Mouse (Mus musculus) spleen, postnatal 36 days (tissue): Measurements from ENCODE around the gene Gnat3.

Source experiments
- DNase-seq, 2 experiments: peaks; one replicate each; pipeline ENCODE4 v3.0.0; 2022; ENCODE audit warnings: low spot score in 2 of 2, mixed read lengths in 1 of 2

Gene Gnat3

DNA sequence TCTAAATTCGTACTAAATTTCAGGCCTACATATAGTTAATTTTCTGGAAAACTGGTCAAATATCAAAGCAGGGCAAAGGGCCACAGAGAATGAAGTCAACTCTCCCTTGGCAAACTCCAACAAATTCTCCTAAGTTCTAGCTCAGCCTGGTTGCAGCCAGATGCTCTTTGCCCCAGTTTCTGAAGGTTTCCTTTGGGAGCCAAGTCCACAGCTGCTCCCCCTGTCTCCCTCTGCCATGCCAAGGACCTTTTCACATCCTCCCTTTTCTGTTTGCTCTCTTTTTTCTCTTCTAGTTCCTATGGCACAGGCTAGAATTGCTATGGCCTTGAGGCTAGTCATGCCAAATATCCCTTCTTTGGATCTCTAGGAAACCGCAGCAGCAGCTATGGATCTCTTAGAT is 43.8 kb downstream of the Gnat3 start:
- DNase-seq: no peak

DNA sequence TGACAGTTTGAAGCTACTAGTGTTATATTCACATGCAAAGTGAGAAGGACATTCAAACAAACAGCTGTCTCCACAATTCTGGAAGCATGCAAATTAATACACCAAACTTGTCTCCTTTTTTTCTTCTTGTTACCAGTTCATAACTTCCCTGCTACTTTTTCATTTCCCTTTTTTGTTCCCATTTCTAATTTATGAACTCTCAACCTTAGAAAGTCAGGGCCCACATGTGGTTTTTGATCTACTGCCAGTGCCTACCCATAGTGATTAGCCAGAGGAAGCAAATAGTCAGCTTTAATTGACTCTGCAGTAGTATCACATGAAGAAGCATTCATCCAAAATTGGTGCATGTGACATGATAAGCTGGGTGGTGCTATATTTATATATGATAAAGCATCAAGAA is 44.7 kb downstream of the Gnat3 start:
- peak; percentile 42 to 56 for DNase-seq

DNA sequence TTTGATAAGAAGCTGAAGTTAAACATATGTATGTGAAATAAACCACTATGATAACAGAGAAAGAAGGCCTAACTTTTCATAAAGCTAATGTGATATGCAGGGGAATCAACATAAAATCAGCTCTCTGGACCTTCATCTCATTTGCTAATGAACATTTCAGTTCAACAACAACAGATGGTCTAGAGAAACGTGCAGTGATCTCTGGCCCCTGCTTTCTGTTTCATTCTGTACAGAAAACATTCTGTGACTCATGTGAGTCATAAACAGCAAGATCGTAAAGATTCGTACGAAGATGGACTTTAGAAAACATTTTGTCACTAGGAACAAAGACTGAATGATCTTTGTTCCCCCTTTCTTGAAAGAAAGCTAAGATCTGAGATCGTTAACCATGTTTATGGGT is 48.0 kb downstream of the Gnat3 start:
- no peak for DNase-seq

DNA sequence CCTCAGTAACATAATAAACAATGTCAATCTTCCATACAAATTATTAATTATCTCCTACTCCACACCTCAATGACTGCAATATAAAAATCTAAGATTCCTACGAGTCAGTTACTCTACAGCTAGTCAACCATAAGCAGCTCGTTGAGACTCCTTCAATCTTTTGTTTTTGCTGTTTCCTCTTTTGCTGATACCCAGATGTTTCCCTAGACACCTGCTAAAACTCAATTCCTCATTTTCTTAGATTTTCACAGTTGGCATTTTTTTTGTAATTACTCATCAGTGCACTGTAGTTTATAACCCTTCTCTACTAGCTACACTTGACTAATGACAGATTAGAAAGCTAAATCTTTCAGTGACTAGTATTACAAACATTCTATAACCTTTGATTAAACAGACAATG is 50.8 kb downstream of the Gnat3 start:
- peak in 1 of 2 experiments; percentile 20 for DNase-seq

DNA sequence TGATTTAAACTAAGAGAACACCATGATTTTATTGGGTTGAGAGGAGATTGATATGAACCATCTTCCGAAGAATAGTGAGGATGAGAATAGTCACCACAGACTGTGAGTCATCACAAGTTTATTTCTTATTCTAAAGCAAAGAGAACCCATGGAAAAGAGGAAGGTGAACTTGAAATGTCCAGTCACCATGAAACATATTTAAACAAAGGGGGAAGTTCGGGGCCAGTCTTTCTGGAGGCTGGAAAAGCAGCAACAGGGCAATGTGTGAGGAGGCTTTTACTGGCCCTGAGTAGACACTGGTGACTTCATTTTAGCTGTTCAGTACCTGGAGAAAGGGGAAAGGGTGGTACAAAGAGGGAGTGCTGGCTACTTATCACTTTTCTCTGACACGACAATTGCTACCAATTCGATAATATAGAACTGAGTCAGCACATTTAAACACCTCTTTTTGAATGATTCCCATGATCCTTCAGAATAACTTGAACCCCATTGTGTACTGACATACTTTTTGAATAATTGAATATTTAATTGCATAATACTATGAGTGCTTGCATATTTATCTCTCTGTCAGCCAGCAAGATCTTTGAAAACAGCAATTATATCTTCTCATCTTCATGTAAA is 52.0 kb downstream of the Gnat3 start:
- peak in 1 of 2 experiments; percentile 19 for DNase-seq

DNA sequence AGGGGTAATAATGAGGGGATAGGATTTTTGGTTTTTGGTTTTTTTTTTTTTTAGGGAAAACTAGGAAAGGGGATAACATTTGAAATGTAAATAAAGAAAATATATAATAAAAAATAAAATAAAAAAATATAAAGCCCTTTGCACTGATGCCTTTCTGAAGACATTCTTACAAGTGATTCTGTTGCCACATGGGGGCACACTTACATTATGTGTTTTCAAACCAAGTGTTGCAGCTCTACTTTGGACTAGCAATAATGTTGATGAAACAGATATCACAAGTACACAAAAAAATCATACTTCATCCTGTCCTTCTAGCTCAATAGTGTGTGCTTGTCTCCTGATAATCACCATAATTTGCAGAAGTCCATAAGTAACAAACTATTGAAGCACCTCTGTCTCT is 61.0 kb downstream of the Gnat3 start:
- DNase-seq: no peak

DNA sequence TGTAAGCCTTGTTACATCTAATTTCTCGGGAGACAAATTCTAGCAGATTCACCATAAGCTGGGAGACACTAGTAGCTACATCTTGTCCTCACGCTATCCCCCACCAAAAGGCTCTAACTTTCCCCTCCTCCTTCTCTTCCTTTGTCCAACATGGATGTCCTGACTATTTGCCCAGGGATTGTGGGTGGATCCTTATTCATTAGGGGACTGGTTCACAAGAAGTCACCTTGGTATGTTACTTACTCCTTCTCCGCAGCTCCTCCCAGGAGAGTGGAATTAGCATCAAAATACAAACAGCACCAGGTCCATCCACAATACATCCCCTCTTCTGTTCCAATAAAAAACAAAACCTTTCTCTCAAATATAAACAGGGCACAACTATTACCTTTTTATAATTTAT is 65.2 kb downstream of the Gnat3 start:
- no peak for DNase-seq

DNA sequence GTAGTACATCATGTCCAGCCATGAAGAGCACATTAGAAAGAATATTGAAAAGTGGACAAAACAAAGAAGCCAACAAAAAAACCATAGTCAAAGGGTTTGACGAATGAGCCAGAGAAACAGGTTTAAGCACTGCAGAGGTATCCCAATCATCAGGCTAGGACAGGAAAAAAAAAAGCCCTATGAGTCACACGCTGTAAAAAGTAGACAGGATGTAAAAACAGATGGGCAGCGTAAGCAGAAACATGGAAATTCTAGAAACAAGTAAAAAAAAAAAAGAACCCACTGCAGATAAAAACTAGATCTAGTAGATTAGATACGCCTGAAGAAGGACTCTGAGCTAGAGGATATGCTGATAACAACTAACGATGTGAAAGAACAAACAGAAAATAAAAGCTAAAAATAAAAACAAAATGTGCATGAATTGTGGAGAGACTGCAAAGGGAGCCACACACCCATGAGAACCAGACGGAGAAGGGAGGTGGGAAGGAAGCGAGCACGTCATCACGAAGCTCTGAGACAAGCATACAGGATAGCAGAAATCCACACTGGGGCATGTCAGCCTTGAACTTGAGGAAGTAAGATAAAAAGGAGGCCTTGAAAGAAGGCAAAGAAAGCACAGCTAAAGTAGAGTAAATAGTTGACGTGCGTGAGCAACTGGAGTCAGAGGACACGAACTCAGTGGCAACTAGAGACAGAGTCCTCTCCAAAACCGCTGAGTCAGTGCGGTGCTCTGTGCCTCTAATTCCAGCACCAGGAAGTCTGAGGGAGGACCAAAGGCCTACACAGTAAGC is 73.7 kb downstream of the Gnat3 start:
- peak in 1 of 2 experiments; percentile 10 for DNase-seq

DNA sequence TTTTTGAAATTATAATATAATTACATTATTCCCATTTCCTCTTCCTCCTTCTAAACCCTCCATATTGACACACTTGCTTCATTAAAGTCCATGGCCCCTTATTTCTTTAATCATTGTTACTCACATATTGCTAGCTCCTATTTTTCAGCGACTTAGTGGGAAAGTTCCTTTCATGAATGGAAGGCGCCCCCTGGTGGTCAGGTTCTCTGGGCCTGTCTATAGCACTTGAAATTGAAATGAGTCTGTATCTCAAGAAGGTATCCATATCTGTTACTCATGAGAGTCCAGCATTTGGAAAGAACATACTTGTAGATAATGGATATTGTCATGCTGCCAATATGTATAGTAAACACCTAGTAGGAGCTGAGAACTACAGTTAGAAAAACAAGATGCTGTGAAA is 80.7 kb downstream of the Gnat3 start:
- peak; percentile 43 to 44 for DNase-seq

DNA sequence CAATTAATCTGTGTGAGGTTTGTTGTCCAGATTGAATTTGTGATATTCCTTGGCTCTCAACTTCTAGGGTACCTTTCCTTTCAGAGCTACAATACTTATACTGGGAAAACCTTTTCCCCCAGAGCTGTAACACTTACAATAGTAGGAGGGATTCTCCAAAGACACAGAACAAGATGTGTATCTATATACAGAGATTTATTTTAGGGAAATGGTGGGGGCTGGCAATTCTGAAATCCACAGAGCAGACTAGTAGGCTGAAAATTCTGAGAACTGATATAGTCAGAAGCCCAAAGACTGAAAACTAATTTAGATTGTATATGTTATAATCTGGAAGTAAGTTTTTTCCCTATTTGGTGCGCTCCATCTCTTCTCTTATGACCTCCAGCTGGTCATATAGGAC is 86.5 kb downstream of the Gnat3 start:
- no peak for DNase-seq

DNA sequence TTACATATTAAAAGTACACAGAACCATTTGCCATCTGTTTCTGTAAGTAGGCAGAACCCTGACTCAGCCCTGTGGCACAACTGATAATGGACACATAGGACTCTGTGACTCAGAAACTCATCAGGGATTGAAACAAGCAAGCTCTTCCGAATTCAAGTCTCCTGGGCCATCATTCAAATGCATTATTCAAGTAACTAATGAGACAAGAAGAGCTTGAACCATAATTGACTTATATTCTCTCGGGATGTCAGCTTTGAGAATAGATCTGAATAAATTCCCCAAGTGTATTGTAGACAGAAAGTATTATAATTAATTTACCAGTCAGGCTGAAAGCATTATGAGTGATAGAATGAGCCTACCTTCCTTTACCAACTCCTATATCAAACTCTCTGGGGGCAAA is 93.0 kb downstream of the Gnat3 start:
- DNase-seq: no peak
